Mouse (Mus musculus): ENCODE measurements around the gene Coasy.

DNA sequence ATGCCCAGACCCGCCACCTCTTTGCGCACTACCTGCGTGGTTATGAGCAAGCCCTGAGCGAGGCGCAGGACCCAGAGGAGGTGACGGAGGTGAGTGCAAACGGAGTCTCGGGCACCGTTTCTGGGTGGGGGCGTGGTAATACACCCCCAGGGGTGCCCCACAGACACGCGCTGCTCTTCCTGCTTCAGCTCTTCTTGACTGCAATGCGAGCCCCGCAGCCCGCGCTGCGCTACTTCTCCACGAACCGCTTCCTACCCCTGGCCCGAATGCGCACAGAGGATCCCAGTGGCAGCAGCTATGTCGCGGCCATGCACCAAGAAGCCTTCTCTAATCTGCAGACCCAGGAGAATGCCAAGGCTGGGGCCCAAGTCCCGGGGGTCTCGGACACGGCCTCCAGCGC lies 2.6 kb upstream of the Coasy start:
- TF ChIP-seq POLR2A (IDR thresholded peaks at IDR 0.05; ENCODE audit: borderline replicate concordance, insufficient read depth, low read length) (no peak), CTCF (IDR thresholded peaks at IDR 0.05; ENCODE audit: borderline replicate concordance, insufficient read depth, low read depth, low read length) (no peak)

All from cerebellum, adult 2 months (tissue).